Mouse (Mus musculus) heart, adult 18-20 months (tissue): ENCODE measurements at regions not wholly inside any gene's neighbourhood (a gene's known extent, or its start where the extent isn't known, plus 50 kb on each side); places are given as distances from the start of the nearest gene placed in this dataset.

Experiments used
- DNase-seq, 2 experiments: peaks; one replicate each; pipeline ENCODE4 v3.0.0; 2021 to 2022; ENCODE audit warnings: mixed read lengths in 1 of 2

- no peak for DNase-seq
Observed at GRCm38 (mm10) chr4:105560781-105561180, 228.9 kb upstream of the Gm12728 start.

GRCm38 (mm10) chr4:105561611-105562010 lies 228.1 kb upstream of the Gm12728 start:
- no peak for DNase-seq

GRCm38 (mm10) chr4:105565796-105566195 lies 223.9 kb upstream of the Gm12728 start:
- DNase-seq: no peak

- no peak for DNase-seq
Observed at GRCm38 (mm10) chr4:105566513-105567457, 222.9 kb upstream of the Gm12728 start.

GRCm38 (mm10) chr4:105569671-105570070 lies 220.0 kb upstream of the Gm12728 start:
- DNase-seq: no peak

GRCm38 (mm10) chr4:105575550-105575949 lies 214.1 kb upstream of the Gm12728 start:
- no peak for DNase-seq

- DNase-seq: no peak
Observed at GRCm38 (mm10) chr4:105580987-105581386, 208.7 kb upstream of the Gm12728 start.

- DNase-seq: no peak
Observed at GRCm38 (mm10) chr4:105584329-105584925, 205.2 kb upstream of the Gm12728 start.

- DNase-seq: no peak
Observed at GRCm38 (mm10) chr4:105603661-105604060, 186.0 kb upstream of the Gm12728 start.

- no peak for DNase-seq
Observed at GRCm38 (mm10) chr4:105604607-105605006, 185.1 kb upstream of the Gm12728 start.

- DNase-seq: no peak
Observed at GRCm38 (mm10) chr4:105606731-105607130, 182.9 kb upstream of the Gm12728 start.

GRCm38 (mm10) chr4:105610917-105611316 lies 178.8 kb upstream of the Gm12728 start:
- peak; percentile 16 to 39 for DNase-seq

GRCm38 (mm10) chr4:105614390-105614789 lies 175.3 kb upstream of the Gm12728 start:
- peak; percentile 12 to 30 for DNase-seq

GRCm38 (mm10) chr4:105626371-105627320 lies 163.0 kb upstream of the Gm12728 start:
- peak; percentile 58 to 69 for DNase-seq

- no peak for DNase-seq
Observed at GRCm38 (mm10) chr4:105629581-105629980, 160.1 kb upstream of the Gm12728 start.

- no peak for DNase-seq
Observed at GRCm38 (mm10) chr4:105630595-105631369, 158.9 kb upstream of the Gm12728 start.

GRCm38 (mm10) chr4:105632581-105633358 lies 156.9 kb upstream of the Gm12728 start:
- DNase-seq: no peak

- DNase-seq: no peak
Observed at GRCm38 (mm10) chr4:105633789-105634188, 155.9 kb upstream of the Gm12728 start.

- DNase-seq: peak in 1 of 2 experiments; percentile 26
Observed at GRCm38 (mm10) chr4:105640793-105641192, 148.9 kb upstream of the Gm12728 start.

GRCm38 (mm10) chr4:105641582-105641981 lies 148.1 kb upstream of the Gm12728 start:
- peak; percentile 23 to 58 for DNase-seq
